Mouse (Mus musculus): ENCODE data around the gene Drc7. TPM values are rescaled to one million over a fixed set of nuclear protein-coding genes. Genes with fewer than 3 reads are reported as not detected.
A peak's percentile ranks its signal among the peaks of the same experiment; 100 is the strongest.
"Not testable (repeated sequence)": the region's sequence is repeated elsewhere in the genome, so short reads cannot be mapped to it uniquely, and the experiment has no call there.

The Drc7 gene
- polyA plus RNA-seq (2016; fragmentation: Nextera tagmentation; extraction: Ambion mirVana) = 0.09 and 0.13 TPM in 2 replicates

DNA sequence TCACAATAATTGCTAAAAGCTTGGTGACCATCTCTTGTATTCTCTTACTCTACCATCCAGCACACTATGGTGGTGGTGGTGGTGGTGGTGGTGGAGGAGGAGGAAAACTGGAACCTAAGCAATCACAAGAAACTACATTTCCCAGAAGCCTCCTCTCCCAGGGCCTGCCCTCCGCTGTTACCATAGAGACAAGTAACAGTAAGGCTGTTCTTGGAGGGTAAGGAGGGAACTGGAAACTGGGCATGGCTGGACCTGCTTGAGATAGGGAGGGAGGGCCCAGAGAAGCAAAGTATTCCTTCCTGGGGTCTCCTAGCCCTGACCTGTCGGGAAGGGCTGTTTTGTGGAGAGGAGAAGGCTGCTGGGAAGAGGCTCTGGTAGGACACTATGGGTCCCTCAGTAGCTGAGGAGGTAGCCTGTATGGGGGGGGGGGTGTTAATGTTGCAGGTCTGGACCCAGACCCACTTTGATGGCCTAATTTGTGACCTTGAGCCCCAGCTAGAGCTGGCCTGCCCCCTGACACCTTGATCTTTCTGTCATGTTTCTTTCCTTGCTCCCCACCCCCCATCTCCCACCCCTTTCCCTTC is at the start of gene Drc7:
Drc7 (plus strand) TSS at position 177 of the 584 bp plus-strand sequence.
- 31% methylated on average over 2 of the region's 2 CpGs for WGBS
- Histone ChIP-seq H3K4me1 (no peaks in the 10 kb centered on the region), H3K36me3 (no peaks in the 10 kb centered on the region), H3K4me3 (no peak within 1 kb of the TSS), H3K9ac (no peak within 1 kb of the TSS), H3K27me3 (replicated peaks) (no peaks in the 10 kb centered on the region), H3K4me2 (replicated peaks) (no peak within 1 kb of the TSS), H3K27ac (no peak within 1 kb of the TSS), H3K9me3 (no peaks in the 10 kb centered on the region)
- ATAC-seq (ENCODE audit: low FRiP score, low read depth) = peak; percentile 85

DNA sequence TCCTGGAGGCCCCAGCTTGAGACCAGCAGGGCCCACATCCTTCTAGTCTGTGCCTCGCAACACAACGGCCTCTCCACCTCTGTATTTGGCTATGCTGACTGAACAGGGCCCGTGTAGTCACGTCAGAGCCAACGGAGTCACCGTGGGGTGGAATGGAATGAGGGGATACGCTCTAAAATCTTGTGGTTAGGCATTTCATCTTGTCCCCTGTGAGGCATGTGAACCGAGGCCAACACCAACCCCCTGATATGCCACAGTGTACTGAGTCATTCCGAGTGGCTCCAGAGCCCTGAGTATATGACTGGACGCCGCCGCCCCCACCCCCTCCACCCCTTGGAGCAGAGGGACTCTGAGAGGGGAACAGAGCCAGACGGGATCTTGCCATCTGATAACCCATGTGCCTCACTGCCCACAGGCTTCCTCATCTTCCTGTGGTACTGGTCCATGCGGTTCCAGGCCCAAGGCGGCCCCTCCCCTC is 42.4 kb upstream of the Drc7 start:
- Histone ChIP-seq H3K4me2 (replicated peaks) (no peak overlapping the region), H3K4me3 (no peak overlapping the region), H3K27me3 (replicated peaks) (no peaks in the 10 kb centered on the region), H3K9me3 (no peaks in the 10 kb centered on the region), H3K27ac (no peak overlapping the region), H3K4me1 (0 out of 2 replicates have a peak, but pooled peaks cover 4% of the 10 kb centered on the region), H3K36me3 (peaks cover 75% of the 10 kb centered on the region), H3K9ac (no peak overlapping the region)
- no peak for ATAC-seq (ENCODE audit: low FRiP score, low read depth)
- 90% methylated on average over 15 of the region's 15 CpGs for WGBS

DNA sequence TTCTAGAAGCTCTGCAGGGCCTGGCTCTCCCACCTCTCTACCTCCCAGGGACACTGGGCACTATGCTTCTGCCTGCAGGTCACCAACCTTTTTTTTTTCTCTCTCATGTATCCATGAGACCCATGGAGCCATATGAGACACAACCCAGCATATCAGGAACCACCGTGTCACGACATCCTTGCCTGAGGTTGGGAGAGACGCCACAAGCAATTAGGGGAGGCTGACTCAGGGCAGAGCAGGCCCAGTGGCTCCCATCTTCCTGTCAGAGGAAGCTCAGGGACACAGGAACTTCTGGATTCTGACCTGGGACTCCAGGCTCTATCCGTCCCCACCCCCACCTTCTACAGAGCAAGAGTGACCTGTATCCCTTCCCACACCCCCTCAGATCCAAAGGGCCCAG is 39.0 kb upstream of the Drc7 start:
- Histone ChIP-seq H3K27ac (no peak overlapping the region), H3K4me3 (no peak overlapping the region), H3K9ac (no peak overlapping the region), H3K9me3 (no peaks in the 10 kb centered on the region), H3K4me1 (0 out of 2 replicates have a peak, but pooled peaks cover 4% of the 10 kb centered on the region), H3K36me3 (peaks cover 42% of the 10 kb centered on the region), H3K4me2 (replicated peaks) (no peak overlapping the region), H3K27me3 (replicated peaks) (no peaks in the 10 kb centered on the region)
- no peak for ATAC-seq (ENCODE audit: low FRiP score, low read depth)
- WGBS = 83% methylated on average over 4 of the region's 4 CpGs

DNA sequence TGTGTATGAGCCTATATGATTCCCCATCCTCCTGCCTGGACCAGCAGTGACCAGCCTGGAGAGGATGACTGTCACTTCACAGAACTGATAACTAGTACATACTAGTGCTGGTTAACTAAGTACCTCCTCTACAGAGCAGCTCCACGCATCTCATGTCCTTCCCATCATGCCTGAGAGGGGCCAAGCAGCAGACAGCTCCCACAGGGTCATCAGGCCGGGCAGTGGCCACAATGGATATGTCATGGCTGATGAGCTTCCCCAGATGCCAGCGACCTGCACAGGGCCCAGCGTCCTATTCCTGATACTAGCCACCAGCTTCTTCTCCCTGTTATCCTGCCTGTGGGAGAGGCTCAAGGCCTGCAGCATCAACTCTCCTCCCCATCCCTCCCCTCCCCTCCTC is 38.2 kb upstream of the Drc7 start:
- no peaks in the 10 kb centered on the region for H3K27me3 ChIP-seq (replicated peaks)
- no peak overlapping the region for H3K27ac ChIP-seq
- peaks cover 33% of the 10 kb centered on the region for H3K36me3 ChIP-seq
- H3K9ac ChIP-seq = no peak overlapping the region
- WGBS = 74% methylated on average over 4 of the region's 4 CpGs
- no peak overlapping the region for H3K4me2 ChIP-seq (replicated peaks)
- no peaks in the 10 kb centered on the region for H3K9me3 ChIP-seq
- ATAC-seq (ENCODE audit: low FRiP score, low read depth) = 0 out of 2 replicates have a peak, but pooled peaks have one; percentile 15
- no peak overlapping the region for H3K4me3 ChIP-seq
- 0 out of 2 replicates have a peak, but pooled peaks cover 4% of the 10 kb centered on the region for H3K4me1 ChIP-seq

DNA sequence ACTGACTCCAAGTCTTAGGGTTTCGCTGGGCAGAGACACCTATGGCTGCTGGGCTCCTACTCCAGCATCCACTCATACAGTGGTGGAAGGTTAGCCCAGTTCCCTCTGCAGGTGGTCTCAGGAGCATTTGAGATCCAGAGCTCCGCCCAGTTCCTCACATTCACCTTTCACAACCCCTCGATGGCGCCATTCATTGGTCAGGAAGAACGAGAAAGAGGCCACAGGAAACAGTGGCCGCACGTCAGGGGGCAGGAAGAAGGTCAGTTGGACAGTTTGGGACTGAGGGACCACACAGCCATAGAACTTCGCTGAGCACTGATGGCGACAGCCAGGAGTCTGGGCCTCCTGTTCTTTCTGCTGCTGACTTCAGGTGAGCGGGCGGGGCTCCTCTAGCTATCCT is 37.5 kb upstream of the Drc7 start, which contains the start of gene Adgrg3:
Adgrg3 (plus strand) TSS at position 242 of the 400 bp plus-strand sequence.
- Histone ChIP-seq H3K9me3 (no peaks in the 10 kb centered on the region), H3K9ac (no peak within 1 kb of the TSS), H3K4me3 (no peak within 1 kb of the TSS), H3K4me1 (0 out of 2 replicates have a peak, but pooled peaks cover 4% of the 10 kb centered on the region), H3K27ac (no peak within 1 kb of the TSS), H3K4me2 (replicated peaks) (no peak within 1 kb of the TSS), H3K27me3 (replicated peaks) (no peaks in the 10 kb centered on the region), H3K36me3 (peaks cover 26% of the 10 kb centered on the region)
- no peak for ATAC-seq (ENCODE audit: low FRiP score, low read depth)
- WGBS = 78% methylated on average over 11 of the region's 11 CpGs

DNA sequence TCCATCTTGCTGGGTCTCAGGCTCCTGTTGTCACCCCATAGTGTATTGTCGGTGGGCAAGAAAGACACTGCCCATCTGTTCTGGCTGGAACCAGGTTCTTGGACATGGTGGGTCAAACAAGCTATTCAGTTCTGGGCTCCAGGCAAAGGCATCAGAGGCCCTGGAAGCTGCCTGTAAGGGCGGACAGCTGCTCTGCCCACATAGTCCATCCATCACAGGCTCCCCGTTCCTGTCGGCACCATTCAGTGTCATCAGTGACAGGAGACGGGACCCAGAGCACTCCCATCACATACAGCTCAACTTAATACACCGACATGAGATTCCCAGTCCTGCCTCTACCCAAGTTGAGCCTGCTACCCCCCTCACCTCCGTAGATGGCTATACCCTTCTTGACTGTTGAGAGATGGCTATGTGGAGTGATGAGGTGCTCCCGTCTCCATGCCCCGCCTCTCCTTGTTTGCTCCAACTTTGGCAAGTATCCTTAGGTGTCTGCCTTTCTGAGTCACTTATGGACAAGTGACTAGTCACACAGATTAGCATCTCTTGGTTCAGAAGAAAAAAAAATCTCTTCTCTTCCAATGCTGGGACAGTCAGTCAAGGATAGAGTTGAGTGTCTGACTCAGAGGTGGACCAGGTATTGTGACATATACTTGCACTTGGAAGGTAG is 36.8 kb upstream of the Drc7 start:
- peaks cover 19% of the 10 kb centered on the region for H3K36me3 ChIP-seq
- H3K27ac ChIP-seq = no peak overlapping the region
- no peaks in the 10 kb centered on the region for H3K27me3 ChIP-seq (replicated peaks)
- H3K4me3 ChIP-seq = no peak overlapping the region
- no peak overlapping the region for H3K9ac ChIP-seq
- no peaks in the 10 kb centered on the region for H3K9me3 ChIP-seq
- 88% methylated on average over 9 of the region's 9 CpGs for WGBS
- H3K4me1 ChIP-seq = 0 out of 2 replicates have a peak, but pooled peaks cover 4% of the 10 kb centered on the region
- no peak for ATAC-seq (ENCODE audit: low FRiP score, low read depth)
- no peak overlapping the region for H3K4me2 ChIP-seq (replicated peaks)

DNA sequence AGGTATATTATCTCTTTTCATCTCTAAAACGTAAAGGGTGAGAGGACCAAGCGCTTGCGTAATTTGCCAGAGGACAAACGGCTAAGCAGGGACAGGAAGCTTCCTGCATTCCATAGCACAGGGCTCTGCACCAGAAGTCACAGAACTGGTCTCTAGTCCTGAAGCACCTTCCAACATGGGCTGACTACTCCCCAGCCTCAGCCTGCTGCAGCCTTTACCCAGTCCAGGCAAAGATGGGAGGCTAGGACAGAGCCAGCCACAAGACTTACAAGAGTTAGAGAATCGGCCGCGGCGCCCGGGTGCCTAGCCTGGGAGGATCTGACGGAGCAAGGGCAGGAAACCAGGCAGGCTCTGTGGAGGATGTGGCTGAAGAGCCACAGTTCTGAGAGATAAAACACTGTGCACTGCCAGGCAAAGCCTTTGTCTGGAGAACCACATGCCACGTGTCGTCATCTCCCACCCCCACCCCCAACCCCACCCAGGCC is 34.6 kb upstream of the Drc7 start:
- 82% methylated on average over 12 of the region's 12 CpGs for WGBS
- no peak for ATAC-seq (ENCODE audit: low FRiP score, low read depth)
- no peaks in the 10 kb centered on the region for H3K27me3 ChIP-seq (replicated peaks)
- H3K4me1 ChIP-seq = 0 out of 2 replicates have a peak, but pooled peaks cover 4% of the 10 kb centered on the region
- H3K27ac ChIP-seq = no peak overlapping the region
- no peaks in the 10 kb centered on the region for H3K36me3 ChIP-seq
- H3K4me3 ChIP-seq = no peak overlapping the region
- H3K9ac ChIP-seq = no peak overlapping the region
- H3K9me3 ChIP-seq = no peaks in the 10 kb centered on the region
- H3K4me2 ChIP-seq (replicated peaks) = no peak overlapping the region

DNA sequence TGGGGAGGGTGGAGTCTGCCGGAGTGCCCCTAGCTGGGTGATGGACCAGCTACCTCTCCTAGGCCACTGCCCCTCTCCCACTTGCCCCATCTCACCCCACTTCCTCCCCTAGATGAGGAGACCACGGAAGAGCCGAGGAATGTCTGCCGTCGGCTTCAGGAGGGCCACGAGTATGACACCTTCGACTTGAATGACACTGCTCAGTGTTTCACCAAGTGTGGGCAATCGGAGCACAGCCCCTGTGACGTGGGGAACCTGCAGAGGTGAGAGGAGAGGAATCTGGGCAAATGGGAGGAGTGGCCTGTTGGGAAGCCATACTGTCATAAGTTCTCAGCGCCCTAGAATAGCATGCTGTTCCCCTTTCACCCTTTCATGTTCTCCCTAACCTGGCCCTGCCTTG is 34.1 kb upstream of the Drc7 start:
- H3K9ac ChIP-seq = no peak overlapping the region
- 88% methylated on average over 10 of the region's 10 CpGs for WGBS
- H3K27ac ChIP-seq = no peak overlapping the region
- no peak overlapping the region for H3K4me2 ChIP-seq (replicated peaks)
- 0 out of 2 replicates have a peak, but pooled peaks cover 4% of the 10 kb centered on the region for H3K4me1 ChIP-seq
- H3K9me3 ChIP-seq = no peaks in the 10 kb centered on the region
- no peaks in the 10 kb centered on the region for H3K36me3 ChIP-seq
- no peak overlapping the region for H3K4me3 ChIP-seq
- H3K27me3 ChIP-seq (replicated peaks) = no peaks in the 10 kb centered on the region
- no peak for ATAC-seq (ENCODE audit: low FRiP score, low read depth)

DNA sequence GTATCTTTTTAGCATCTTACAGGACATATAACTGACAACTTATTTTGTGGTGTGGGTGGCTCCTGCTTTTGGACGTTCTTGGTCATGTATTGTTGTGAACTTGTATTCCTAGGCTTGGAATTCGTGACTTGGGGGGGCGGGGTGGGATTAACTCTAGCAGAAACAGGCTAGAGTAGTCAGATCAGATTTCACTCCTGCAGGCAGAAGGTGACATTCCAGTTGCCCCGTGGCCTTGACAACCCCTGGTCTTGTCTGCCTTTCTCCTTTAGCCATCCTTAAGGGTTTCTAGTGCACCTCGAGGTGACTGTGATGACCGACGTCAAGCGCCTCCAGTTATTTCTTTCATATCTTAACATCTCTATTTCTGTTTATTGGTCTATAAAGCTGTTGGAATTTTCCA is 31.7 kb upstream of the Drc7 start:
- H3K27ac ChIP-seq = no peak overlapping the region
- H3K9ac ChIP-seq = no peak overlapping the region
- H3K9me3 ChIP-seq = no peaks in the 10 kb centered on the region
- no peaks in the 10 kb centered on the region for H3K27me3 ChIP-seq (replicated peaks)
- H3K4me2 ChIP-seq (replicated peaks) = no peak overlapping the region
- H3K36me3 ChIP-seq = no peaks in the 10 kb centered on the region
- ATAC-seq (ENCODE audit: low FRiP score, low read depth) = no peak
- no peak overlapping the region for H3K4me3 ChIP-seq
- WGBS = 32% methylated on average over 8 of the region's 8 CpGs
- no peaks in the 10 kb centered on the region for H3K4me1 ChIP-seq

DNA sequence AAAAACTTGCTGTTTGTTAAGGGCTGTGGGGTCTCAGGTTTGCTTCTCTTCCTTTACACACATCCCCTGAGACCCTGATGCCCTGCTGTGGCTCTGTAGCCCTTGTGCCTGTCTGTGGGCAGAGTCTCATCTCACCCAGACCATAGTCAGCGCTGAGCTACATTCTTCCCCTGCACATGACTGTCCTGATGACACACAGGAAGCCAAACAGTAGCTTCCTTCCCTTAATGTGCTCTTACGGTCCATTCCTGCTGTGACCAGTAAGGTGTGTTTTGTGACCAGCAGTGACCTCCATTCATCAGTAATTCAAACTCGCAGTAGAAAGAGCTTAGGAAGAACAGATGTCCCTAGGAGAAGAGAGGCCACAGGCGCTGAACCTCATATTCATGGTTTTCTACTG is 30.5 kb upstream of the Drc7 start:
- Histone ChIP-seq H3K4me1 (no peaks in the 10 kb centered on the region), H3K27me3 (replicated peaks) (no peaks in the 10 kb centered on the region), H3K4me3 (no peak overlapping the region), H3K36me3 (no peaks in the 10 kb centered on the region), H3K9me3 (no peaks in the 10 kb centered on the region), H3K27ac (no peak overlapping the region), H3K4me2 (replicated peaks) (no peak overlapping the region), H3K9ac (no peak overlapping the region)
- ATAC-seq (ENCODE audit: low FRiP score, low read depth) = no peak
- WGBS = 79% methylated on average over 4 of the region's 4 CpGs

DNA sequence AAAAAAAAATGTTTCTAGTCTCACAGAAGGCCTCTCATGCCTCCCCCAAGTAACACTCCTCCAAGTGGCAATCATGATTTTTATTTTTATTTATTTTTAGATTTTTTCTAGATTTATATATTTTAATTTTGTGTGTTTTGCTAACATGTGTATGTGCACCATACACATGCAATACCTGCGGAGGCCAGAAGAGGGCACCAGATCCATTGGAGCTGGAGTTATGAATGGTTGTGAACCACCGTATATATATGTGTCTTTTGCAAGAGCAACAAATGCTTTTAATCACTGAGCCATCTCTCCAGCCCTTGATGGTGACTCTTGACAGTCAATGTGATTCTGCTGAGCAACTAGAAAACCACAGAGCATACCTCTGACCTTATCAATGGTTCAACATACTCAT is 29.5 kb upstream of the Drc7 start:
- Histone ChIP-seq H3K36me3 (no peaks in the 10 kb centered on the region), H3K9ac (no peak overlapping the region), H3K27me3 (replicated peaks) (no peaks in the 10 kb centered on the region), H3K4me3 (no peak overlapping the region), H3K27ac (no peak overlapping the region), H3K9me3 (no peaks in the 10 kb centered on the region), H3K4me2 (replicated peaks) (no peak overlapping the region), H3K4me1 (no peaks in the 10 kb centered on the region)
- WGBS = 64% methylated on average over 2 of the region's 2 CpGs
- no peak for ATAC-seq (ENCODE audit: low FRiP score, low read depth)

DNA sequence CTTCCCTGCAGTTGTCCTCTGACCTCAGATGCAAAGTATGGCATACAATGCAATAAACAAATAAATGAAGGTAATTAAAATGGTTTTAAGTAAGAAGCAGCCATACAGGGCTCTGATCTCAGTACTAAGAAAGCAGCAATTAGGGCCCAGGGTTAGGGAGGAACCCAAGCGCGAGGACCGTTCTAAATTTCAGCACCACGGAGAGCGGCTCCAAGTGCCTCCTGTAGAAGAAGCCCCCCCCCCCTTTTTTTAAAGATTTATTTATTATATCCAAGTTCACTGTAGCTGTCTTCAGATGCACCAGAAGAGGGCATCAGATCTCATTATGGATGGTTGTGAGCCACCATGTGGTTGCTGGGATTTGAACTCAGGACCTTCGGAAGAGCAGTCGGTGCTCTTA is 26.5 kb upstream of the Drc7 start:
- not testable (repeated sequence) for H3K9me3 ChIP-seq; H3K4me1 ChIP-seq; H3K36me3 ChIP-seq; H3K27me3 ChIP-seq (replicated peaks); ATAC-seq (ENCODE audit: low FRiP score, low read depth); H3K4me3 ChIP-seq; H3K27ac ChIP-seq; H3K9ac ChIP-seq; H3K4me2 ChIP-seq (replicated peaks)
- 58% methylated on average over 7 of the region's 7 CpGs for WGBS

All from neural tube, embryonic 12.5 days (tissue).